Mouse (Mus musculus) adipocyte (in vitro differentiated cells): ENCODE data around the gene Cmip.

Experiments
- DNase-seq: peaks from one replicate; pipeline ENCODE4 v3.0.0-alpha.2; 2016; ENCODE audit warnings: low spot score

The Cmip gene

DNA sequence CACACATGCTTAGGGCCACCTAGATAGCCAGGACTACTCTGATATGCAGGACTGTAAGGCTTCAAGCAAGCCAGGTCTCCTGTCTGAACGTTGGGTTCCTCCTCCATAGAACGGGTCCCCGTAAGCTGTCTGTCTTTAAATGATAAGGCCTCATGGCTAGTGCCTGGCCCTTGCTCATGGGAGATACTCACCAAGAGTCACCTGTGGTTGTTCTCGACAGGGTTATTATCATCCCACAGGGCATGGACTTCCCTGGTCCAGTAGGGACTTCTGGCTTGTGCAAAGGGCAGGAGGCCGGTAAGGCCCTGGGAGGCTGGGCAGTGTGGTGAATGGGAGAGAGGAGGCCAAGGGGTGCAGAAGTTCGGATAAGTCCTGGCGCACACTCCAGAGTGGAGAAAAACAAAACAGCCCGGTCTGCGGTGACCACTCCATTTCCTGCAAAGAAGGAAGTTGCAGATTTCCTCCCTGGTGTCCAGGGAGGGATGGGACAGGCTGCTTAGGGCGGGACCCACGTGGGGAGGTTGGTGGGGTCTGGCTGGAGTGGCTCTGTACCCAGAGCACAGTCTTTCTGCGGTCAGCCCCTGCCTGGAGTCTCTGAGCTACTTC lies 41.2 kb downstream of the Cmip start:
- no peak for DNase-seq

- DNase-seq = no peak
Observed at GRCm38 (mm10) chr8:117299204-117299603, 42.3 kb downstream of the Cmip start.

GRCm38 (mm10) chr8:117300188-117300587 lies 43.3 kb downstream of the Cmip start:
- DNase-seq = peak; percentile 58

DNA sequence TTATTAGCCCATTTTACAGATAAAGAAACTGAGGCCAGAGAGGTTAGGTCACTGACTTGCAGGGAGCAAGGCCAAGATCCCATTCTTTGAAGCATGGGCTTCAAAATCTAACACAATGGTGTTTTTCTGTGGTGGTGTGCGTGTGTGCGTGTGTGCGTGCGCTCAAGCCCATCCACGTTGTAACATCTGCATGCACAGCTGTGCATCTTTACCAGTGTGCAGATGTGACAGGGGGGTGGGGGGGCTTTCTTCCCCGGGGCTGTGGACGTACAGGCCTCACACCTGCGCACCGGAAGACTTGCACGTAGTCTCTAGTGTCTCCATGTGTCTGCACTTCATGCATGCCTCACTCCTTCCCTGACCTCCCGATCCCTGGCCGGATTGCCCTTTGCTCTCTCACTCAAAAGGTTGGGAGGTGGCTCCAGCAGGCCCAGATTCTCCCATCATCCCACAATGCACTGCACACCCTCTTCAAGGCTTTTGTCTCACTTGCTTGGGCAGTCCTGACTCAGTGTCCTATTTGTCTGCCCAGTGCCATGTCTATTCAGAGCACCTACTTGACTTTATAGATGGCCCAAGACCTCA lies 44.7 kb downstream of the Cmip start:
- DNase-seq = no peak

GRCm38 (mm10) chr8:117302072-117302471 lies 45.2 kb downstream of the Cmip start:
- no peak for DNase-seq

GRCm38 (mm10) chr8:117303666-117304065 lies 46.8 kb downstream of the Cmip start:
- DNase-seq = peak; percentile 68

- DNase-seq = no peak
Observed at GRCm38 (mm10) chr8:117305405-117305804, 48.5 kb downstream of the Cmip start.

DNA sequence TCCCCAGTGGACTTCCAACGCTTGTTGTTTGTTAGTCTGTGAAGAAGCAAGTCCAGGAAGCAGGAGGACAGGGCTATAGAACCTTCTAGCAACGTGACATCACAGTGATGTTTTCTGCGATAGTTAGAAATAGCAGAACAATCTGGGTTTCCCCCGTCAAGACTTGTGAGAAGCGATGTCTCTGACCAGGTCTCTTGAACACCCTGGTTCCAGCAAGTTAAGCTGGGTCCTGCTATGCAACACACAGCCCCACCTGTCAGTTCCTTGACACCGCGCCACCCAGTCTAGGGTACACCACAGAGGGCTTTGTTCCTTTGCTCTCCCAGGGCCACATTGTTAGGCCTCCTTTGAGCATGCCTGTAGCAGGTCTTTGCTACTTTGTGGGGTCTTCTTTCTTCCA lies 49.9 kb downstream of the Cmip start:
- DNase-seq = no peak

DNA sequence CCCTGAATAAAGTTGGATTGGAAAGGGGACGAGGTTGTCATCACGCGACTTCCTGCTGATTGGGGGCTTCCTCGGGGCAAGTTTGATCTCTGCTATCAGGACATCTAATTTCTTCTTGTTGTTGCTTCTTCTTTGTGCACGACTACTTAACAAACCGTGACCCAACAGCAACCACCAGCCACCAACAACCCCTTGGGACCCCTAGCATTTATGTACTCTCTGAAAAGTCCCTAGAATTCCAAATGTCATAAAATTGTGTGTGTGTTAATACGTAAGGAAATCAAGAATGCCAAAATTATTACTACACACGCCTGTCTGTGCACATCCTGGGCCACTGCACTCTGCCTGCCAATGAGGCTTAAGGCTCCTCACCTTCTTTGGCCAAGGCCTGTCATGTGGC lies 50.4 kb downstream of the Cmip start:
- DNase-seq = no peak

GRCm38 (mm10) chr8:117308303-117309095 lies 51.6 kb downstream of the Cmip start:
- DNase-seq = no peak

- DNase-seq = no peak
Observed at GRCm38 (mm10) chr8:117309653-117310274, 52.9 kb downstream of the Cmip start.

- no peak for DNase-seq
Observed at GRCm38 (mm10) chr8:117310961-117311561, 54.2 kb downstream of the Cmip start.

GRCm38 (mm10) chr8:117314308-117314953 lies 57.6 kb downstream of the Cmip start:
- no peak for DNase-seq

DNA sequence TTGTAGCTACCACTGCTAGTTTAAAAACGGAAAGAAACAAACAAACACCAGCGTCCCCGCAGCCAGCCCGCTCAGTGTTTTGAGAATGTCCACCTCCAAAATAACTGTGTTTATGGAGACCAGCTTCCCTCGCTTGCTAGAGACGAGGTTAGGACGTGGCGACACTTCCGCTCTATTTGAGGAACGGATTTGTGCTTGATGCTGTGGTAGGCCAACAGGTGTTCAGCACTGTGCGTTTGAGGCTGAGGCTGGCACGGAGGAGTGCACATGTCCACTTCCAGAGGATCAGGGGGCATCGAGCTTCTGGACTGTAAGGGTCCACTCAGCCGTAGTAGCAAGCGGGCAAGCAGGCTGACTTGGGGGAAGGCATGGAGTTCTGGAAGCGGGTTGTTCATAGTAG lies 58.9 kb downstream of the Cmip start:
- DNase-seq = no peak

DNA sequence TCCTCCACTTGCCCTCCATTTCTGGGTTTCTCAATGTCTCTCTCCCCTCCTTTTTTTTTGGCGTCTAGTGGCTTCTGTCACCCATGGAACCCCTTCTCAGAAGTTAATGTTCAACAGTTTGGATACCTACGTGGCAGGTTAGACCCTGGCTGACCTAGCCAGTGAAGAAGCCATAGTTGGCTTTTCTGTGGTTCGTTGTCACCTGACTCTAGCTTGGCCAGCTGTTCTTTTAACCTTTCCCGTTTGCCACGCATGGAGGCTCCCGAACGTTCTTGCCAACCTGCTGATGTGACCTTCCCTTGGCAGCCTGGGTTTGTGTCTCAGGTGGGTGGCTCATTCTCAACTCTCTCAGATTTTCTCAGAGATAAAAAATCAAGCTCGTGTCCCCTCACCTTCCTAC lies 60.6 kb downstream of the Cmip start:
- no peak for DNase-seq

- no peak for DNase-seq
Observed at GRCm38 (mm10) chr8:117318911-117319826, 62.3 kb downstream of the Cmip start.

GRCm38 (mm10) chr8:117320616-117321015 lies 63.8 kb downstream of the Cmip start:
- DNase-seq = no peak

DNA sequence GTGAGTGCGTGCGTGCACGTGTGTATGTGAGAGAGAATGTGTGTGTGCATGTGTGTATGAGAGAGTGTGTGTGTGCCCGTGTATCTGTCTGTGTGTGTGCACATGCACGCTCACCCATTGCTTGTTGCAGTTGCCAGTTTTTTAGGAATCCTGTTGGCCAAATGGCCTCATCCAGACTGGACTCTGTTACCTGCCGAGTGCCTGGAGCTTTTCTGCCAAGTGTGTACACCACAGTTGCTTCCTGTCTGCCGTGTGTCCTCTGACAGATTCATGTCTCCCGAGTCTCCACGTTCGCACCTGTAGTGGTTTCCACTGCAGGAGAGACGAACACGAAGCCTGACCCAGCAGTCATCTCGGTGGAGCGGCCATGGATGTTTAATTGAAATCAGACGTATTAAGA lies 64.4 kb downstream of the Cmip start:
- DNase-seq = no peak

- no peak for DNase-seq
Observed at GRCm38 (mm10) chr8:117322021-117322420, 65.2 kb downstream of the Cmip start.

- no peak for DNase-seq
Observed at GRCm38 (mm10) chr8:117322715-117323310, 65.9 kb downstream of the Cmip start.
